Mouse (Mus musculus): ENCODE results near the gene Rplp0.

- TF ChIP-seq CTCF (IDR thresholded peaks at IDR 0.05; ENCODE audit: low read depth, low read length) (no peak), POLR2A (IDR thresholded peaks at IDR 0.05; ENCODE audit: borderline replicate concordance, low read depth, low read length) (no peak)
Measured at GRCm38 (mm10) chr5:115547421-115547820, 11.8 kb upstream of the Rplp0 start.

Data from bone marrow macrophage, adult 2 months (primary cell).